Mouse (Mus musculus): ENCODE results near the gene Mrpl12.

The Mrpl12 gene

DNA sequence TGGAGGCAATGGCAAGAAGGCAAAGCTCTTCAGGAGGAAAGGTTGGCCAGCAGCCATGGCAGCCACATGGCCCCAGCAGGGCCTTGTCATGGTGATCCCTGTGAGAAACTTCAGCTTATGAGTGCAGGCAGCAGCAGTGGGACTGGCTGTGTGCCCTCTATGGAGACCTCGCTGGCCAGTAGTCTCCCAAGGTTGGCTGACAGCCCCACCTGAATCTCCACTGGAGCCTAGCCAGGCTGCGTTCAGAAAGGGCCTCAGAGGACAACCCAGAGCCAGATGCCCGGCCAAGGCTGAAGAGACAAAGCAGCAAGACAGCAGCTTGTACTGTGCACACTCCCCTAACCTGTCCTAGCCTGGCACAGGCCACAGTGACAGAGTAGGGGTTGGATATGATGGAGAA is 54.1 kb downstream of the Mrpl12 start:
- DNase-seq (ENCODE audit: low spot score in 2 of 2), result no peak

All from frontal cortex, postnatal 25 days (tissue).